Mouse (Mus musculus): Measurements from ENCODE around the gene Fsip1.
A peak's percentile ranks its signal among the peaks of the same experiment; 100 is the strongest.
"Not testable (repeated sequence)": the region's sequence is repeated elsewhere in the genome, so short reads cannot be mapped to it uniquely, and the experiment has no call there.

Gene Fsip1

GRCm38 (mm10) chr2:118256621-118257053 is at the start of gene Fsip1:
Gene Fsip1, minus strand, starts transcription at chr2:118256966.
- ATAC-seq (ENCODE audit: insufficient number of reproducible peaks, low FRiP score, low TSS enrichment), result peak; percentile 60; the same call in 1 of the 2 replicates

- no peak for ATAC-seq (ENCODE audit: insufficient number of reproducible peaks, low FRiP score, low TSS enrichment)
Observed at GRCm38 (mm10) chr2:118306522-118306895, 49.7 kb upstream of the Fsip1 start.

- ATAC-seq (ENCODE audit: insufficient number of reproducible peaks, low FRiP score, low TSS enrichment), result no peak
Observed at GRCm38 (mm10) chr2:118305827-118306521, 49.2 kb upstream of the Fsip1 start.

- no peak for ATAC-seq (ENCODE audit: insufficient number of reproducible peaks, low FRiP score, low TSS enrichment)
Observed at GRCm38 (mm10) chr2:118303456-118303855, 46.7 kb upstream of the Fsip1 start.

- no peak for ATAC-seq (ENCODE audit: insufficient number of reproducible peaks, low FRiP score, low TSS enrichment)
Observed at GRCm38 (mm10) chr2:118301656-118302055, 44.9 kb upstream of the Fsip1 start.

- ATAC-seq (ENCODE audit: insufficient number of reproducible peaks, low FRiP score, low TSS enrichment), result no peak
Observed at GRCm38 (mm10) chr2:118301041-118301545, 44.3 kb upstream of the Fsip1 start.

GRCm38 (mm10) chr2:118299981-118300380 is 43.2 kb upstream of the Fsip1 start:
- no peak for ATAC-seq (ENCODE audit: insufficient number of reproducible peaks, low FRiP score, low TSS enrichment)

GRCm38 (mm10) chr2:118298601-118299000 is 41.8 kb upstream of the Fsip1 start:
- no peak for ATAC-seq (ENCODE audit: insufficient number of reproducible peaks, low FRiP score, low TSS enrichment)

GRCm38 (mm10) chr2:118297966-118298365 is 41.2 kb upstream of the Fsip1 start:
- no peak for ATAC-seq (ENCODE audit: insufficient number of reproducible peaks, low FRiP score, low TSS enrichment)

GRCm38 (mm10) chr2:118295505-118295904 is 38.7 kb upstream of the Fsip1 start:
- ATAC-seq (ENCODE audit: insufficient number of reproducible peaks, low FRiP score, low TSS enrichment), result no peak

- ATAC-seq (ENCODE audit: insufficient number of reproducible peaks, low FRiP score, low TSS enrichment), result no peak
Observed at GRCm38 (mm10) chr2:118293583-118293982, 36.8 kb upstream of the Fsip1 start.

GRCm38 (mm10) chr2:118289066-118289460 is 32.3 kb upstream of the Fsip1 start:
- ATAC-seq (ENCODE audit: insufficient number of reproducible peaks, low FRiP score, low TSS enrichment), result not testable (repeated sequence)

GRCm38 (mm10) chr2:118288326-118289065 is 31.7 kb upstream of the Fsip1 start:
- no peak for ATAC-seq (ENCODE audit: insufficient number of reproducible peaks, low FRiP score, low TSS enrichment)

- ATAC-seq (ENCODE audit: insufficient number of reproducible peaks, low FRiP score, low TSS enrichment), result no peak
Observed at GRCm38 (mm10) chr2:118287678-118288077, 30.9 kb upstream of the Fsip1 start.

GRCm38 (mm10) chr2:118282467-118282866 is 25.7 kb upstream of the Fsip1 start:
- ATAC-seq (ENCODE audit: insufficient number of reproducible peaks, low FRiP score, low TSS enrichment), result no peak

GRCm38 (mm10) chr2:118278249-118278648 is 21.5 kb upstream of the Fsip1 start:
- peak; percentile 87 for ATAC-seq (ENCODE audit: insufficient number of reproducible peaks, low FRiP score, low TSS enrichment)

- no peak for ATAC-seq (ENCODE audit: insufficient number of reproducible peaks, low FRiP score, low TSS enrichment)
Observed at GRCm38 (mm10) chr2:118271606-118272005, 14.8 kb upstream of the Fsip1 start.

- ATAC-seq (ENCODE audit: insufficient number of reproducible peaks, low FRiP score, low TSS enrichment), result no peak
Observed at GRCm38 (mm10) chr2:118270213-118270612, 13.4 kb upstream of the Fsip1 start.

GRCm38 (mm10) chr2:118263914-118264201 is 7.1 kb upstream of the Fsip1 start:
- ATAC-seq (ENCODE audit: insufficient number of reproducible peaks, low FRiP score, low TSS enrichment), result no peak

GRCm38 (mm10) chr2:118263151-118263913 is 6.6 kb upstream of the Fsip1 start:
- ATAC-seq (ENCODE audit: insufficient number of reproducible peaks, low FRiP score, low TSS enrichment), result peak; percentile 78

- ATAC-seq (ENCODE audit: insufficient number of reproducible peaks, low FRiP score, low TSS enrichment), result 0 out of 2 replicates have a peak, but pooled peaks have one; percentile 31
Observed at GRCm38 (mm10) chr2:118262673-118263072, 5.9 kb upstream of the Fsip1 start.
